In the genomic region with DNA sequence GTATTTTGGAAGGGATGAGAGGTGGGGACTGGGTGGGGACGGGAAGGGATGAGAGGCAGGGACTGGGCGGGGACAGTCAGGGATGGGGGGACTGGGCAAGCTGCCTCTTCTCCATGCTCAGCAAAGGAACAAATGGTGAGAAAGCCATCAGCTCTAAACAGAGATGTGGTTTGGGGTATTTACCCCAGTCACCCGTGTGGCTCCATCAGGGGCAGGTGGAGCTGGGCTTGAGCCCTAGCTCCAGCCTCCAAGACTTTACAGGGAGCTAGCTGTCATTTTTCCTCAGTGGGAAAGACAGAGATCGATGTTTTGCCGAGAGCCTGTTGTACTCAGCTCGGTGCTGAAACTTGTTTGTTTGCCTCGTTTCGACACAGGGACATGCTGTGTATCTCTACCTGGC, we compare ENCODE assay signal across 24 mouse cellular contexts.
DNase-seq lines count a peak whose midpoint lies in the region; ATAC-seq and TF ChIP-seq lines count a peak whose summit lies in the region.
"Had no signal": no experiment of that assay in that cellular context is flagged by ENCODE, and none has a peak within 500 bp of the region (broad histone marks: within the 10 kb centered on the region; RNA-seq: fewer than 3 reads in every experiment).

No protein-coding gene starts in this region.

- peaks cover 18% of the 10 kb centered on the region for H3K36me3 ChIP-seq in forebrain, embryonic 10.5 days (replicated peaks)
- no peaks in the 10 kb centered on the region for H3K36me3 ChIP-seq in forebrain, embryonic 14.5 days (ENCODE audit: control insufficient read depth, insufficient read depth, low read length)
- H3K36me3 ChIP-seq in liver, adult 2 months (ENCODE audit: control insufficient read depth, insufficient read depth, low read length): no peaks in the 10 kb centered on the region
- H3K36me3 ChIP-seq in myocyte (ENCODE audit: control insufficient read depth, insufficient read depth): no peaks in the 10 kb centered on the region
- H3K36me3 ChIP-seq: hindbrain, embryonic 13.5 days had no signal

- peaks cover 27% of the 10 kb centered on the region for H3K4me1 ChIP-seq in forebrain, embryonic 10.5 days
- peaks cover 4% of the 10 kb centered on the region; the same call in 1 of the 2 replicates for H3K4me1 ChIP-seq in forebrain, embryonic 14.5 days (ENCODE audit: control insufficient read depth, insufficient read depth, low read length)
- H3K4me1 ChIP-seq in liver, adult 2 months (ENCODE audit: control insufficient read depth, insufficient read depth, low read length): peaks cover 4% of the 10 kb centered on the region; the same call in 1 of the 2 replicates
- H3K4me1 ChIP-seq: embryonic facial prominence, embryonic 12.5 days had no signal

- no peak overlapping the region for H3K4me3 ChIP-seq in forebrain, embryonic 10.5 days
- no peak overlapping the region for H3K4me3 ChIP-seq in forebrain, embryonic 14.5 days (ENCODE audit: low read depth, low read length)
- no peak overlapping the region for H3K4me3 ChIP-seq in liver, adult 2 months (ENCODE audit: insufficient read depth, low read depth, low read length)
- H3K4me3 ChIP-seq in myocyte: peak overlapping the region; percentile 3
- H3K4me3 ChIP-seq: embryonic facial prominence, embryonic 12.5 days; embryonic facial prominence, embryonic 15.5 days; erythroblast, embryonic 14.5 days; forebrain, embryonic 13.5 days; gastrocnemius, adult 2 months; hindbrain, embryonic 13.5 days had no signal

- no peaks in the 10 kb centered on the region for H3K9me3 ChIP-seq in forebrain, embryonic 10.5 days
- H3K9me3 ChIP-seq in forebrain, embryonic 14.5 days (replicated peaks; ENCODE audit: control insufficient read depth, low read length): no peaks in the 10 kb centered on the region
- H3K9me3 ChIP-seq: embryonic facial prominence, embryonic 12.5 days; embryonic facial prominence, embryonic 15.5 days; forebrain, embryonic 13.5 days; hindbrain, embryonic 13.5 days had no signal

- no peak for DNase-seq in forebrain, embryonic 10.5 days (ENCODE audit: extremely low spot score, low spot score)
- no peak for DNase-seq in forebrain, embryonic 14.5 days (ENCODE audit: low spot score)
- DNase-seq in liver, adult 2 months (ENCODE audit: extremely low read depth, low read depth, low spot score): peak; percentile 25
- DNase-seq in liver: no peak
- peak; percentile 50 for DNase-seq in 3T3-L1 (ENCODE audit: low read depth, low spot score)
- no peak for DNase-seq in cerebellum, adult 11 months
- DNase-seq: adrenal gland, adult 8-10 months; adrenal gland, postnatal 25 days; cerebellum, adult 2 months; cerebellum, adult 9-11 months; cerebellum, postnatal 25 days; forebrain, postnatal 0 days; gastrocnemius, adult 2 months; gastrocnemius, postnatal 14 days; heart, adult 11 months had no signal

- H3K4me2 ChIP-seq in forebrain, embryonic 14.5 days (ENCODE audit: low read length): no peak overlapping the region
- H3K4me2 ChIP-seq in myocyte (ENCODE audit: low read depth): peak overlapping the region; percentile 79
- H3K4me2 ChIP-seq: embryonic facial prominence, embryonic 12.5 days; embryonic facial prominence, embryonic 15.5 days; forebrain, embryonic 13.5 days; heart, embryonic 11.5 days; hindbrain, embryonic 13.5 days had no signal

- H3K9ac ChIP-seq in forebrain, embryonic 14.5 days (ENCODE audit: low read length): no peak overlapping the region
- no peak overlapping the region for H3K9ac ChIP-seq in liver, adult 2 months (ENCODE audit: low read depth, low read length)
- H3K9ac ChIP-seq: embryonic facial prominence, embryonic 12.5 days; embryonic facial prominence, embryonic 15.5 days; forebrain, embryonic 13.5 days; forebrain, postnatal 0 days; hindbrain, embryonic 13.5 days had no signal

- no peak for ATAC-seq in forebrain, embryonic 14.5 days
- ATAC-seq: activated CD4-positive, CD25-positive, alpha-beta regulatory T cell, adult 4 months; forebrain, postnatal 0 days; hindbrain, embryonic 16.5 days had no signal

- no peaks in the 10 kb centered on the region for H3K27me3 ChIP-seq in forebrain, embryonic 10.5 days (ENCODE audit: poor library complexity, severe bottlenecking)
- no peaks in the 10 kb centered on the region for H3K27me3 ChIP-seq in forebrain, embryonic 14.5 days (replicated peaks; ENCODE audit: control insufficient read depth, insufficient read depth, low read length)
- no peaks in the 10 kb centered on the region for H3K27me3 ChIP-seq in liver, adult 2 months (ENCODE audit: control insufficient read depth, insufficient read depth, low read length)
- no peaks in the 10 kb centered on the region for H3K27me3 ChIP-seq in myocyte (ENCODE audit: control insufficient read depth, insufficient read depth, insufficient read length)
- H3K27me3 ChIP-seq: embryonic facial prominence, embryonic 12.5 days; embryonic facial prominence, embryonic 15.5 days; forebrain, embryonic 13.5 days; hindbrain, embryonic 13.5 days had no signal

- WGBS in forebrain, embryonic 10.5 days: 89% methylated on average over 8 of the region's 8 CpGs
- 81% methylated on average over 8 of the region's 8 CpGs for WGBS in forebrain, embryonic 14.5 days
- 60% methylated on average over 8 of the region's 8 CpGs for WGBS in liver, adult 2 months

- TF ChIP-seq POLR2A in liver, adult 2 months (IDR thresholded peaks at IDR 0.05; ENCODE audit: extremely low read depth, insufficient read depth, low read length): no peak
- TF ChIP-seq POLR2A in myocyte (IDR thresholded peaks at IDR 0.05; ENCODE audit: insufficient read length, low read depth): no peak

- H3K79me2 ChIP-seq in liver, adult 2 months (ENCODE audit: control insufficient read depth, insufficient read depth, low read length): no peaks in the 10 kb centered on the region
- H3K79me2 ChIP-seq in myocyte (ENCODE audit: control insufficient read depth, insufficient read depth): peaks cover 3% of the 10 kb centered on the region

- no peak for TF ChIP-seq CTCF in liver, adult 2 months (IDR thresholded peaks at IDR 0.05; ENCODE audit: low read depth, low read length)

- 0 out of 2 replicates have a peak overlapping the region, but pooled peaks have one; percentile 26 for H3K27ac ChIP-seq in forebrain, embryonic 10.5 days
- H3K27ac ChIP-seq in forebrain, embryonic 14.5 days (ENCODE audit: low read depth, low read length): no peak overlapping the region
- H3K27ac ChIP-seq in liver, adult 2 months (replicated peaks; ENCODE audit: insufficient read depth, low read depth, low read length): no peak overlapping the region
- H3K27ac ChIP-seq: embryonic facial prominence, embryonic 12.5 days; gastrocnemius, adult 2 months; hindbrain, embryonic 13.5 days had no signal

- H3ac ChIP-seq in myocyte (ENCODE audit: control insufficient read depth, insufficient read length): no peak overlapping the region

TF ChIP-seq in myocyte, 11 proteins besides CTCF, POLR2A, EP300 and RAD21:
- TF ChIP-seq USF1 (IDR thresholded peaks at IDR 0.05; ENCODE audit: low read depth) (no peak), E2F4 (IDR thresholded peaks at IDR 0.05; ENCODE audit: insufficient read depth) (no peak), MYOG (IDR thresholded peaks at IDR 0.05; ENCODE audit: control insufficient read depth in 1 of 3, insufficient read depth in 1 of 3, insufficient read length in 2 of 3, low read depth in 2 of 3) (peak in 1 of 3 experiments; percentile 74), SRF (IDR thresholded peaks at IDR 0.05; ENCODE audit: control insufficient read depth, insufficient read length, low read depth) (no peak), TCF12 (IDR thresholded peaks at IDR 0.05; ENCODE audit: insufficient read depth, poor library complexity, severe bottlenecking) (no peak), MAX (IDR thresholded peaks at IDR 0.05; ENCODE audit: low read depth) (no peak), TCF3 (IDR thresholded peaks at IDR 0.05; ENCODE audit: insufficient read length, low read depth) (no peak), REST (IDR thresholded peaks at IDR 0.05; ENCODE audit: insufficient read depth, insufficient read length) (no peak), MYOD1 (IDR thresholded peaks at IDR 0.05; ENCODE audit: control insufficient read depth in 1 of 3, insufficient read length in 2 of 3, low read depth in 2 of 3) (peak in 2 of 3 experiments; percentile 55 to 59), CEBPB (IDR thresholded peaks at IDR 0.05; ENCODE audit: insufficient read depth, poor library complexity, severe bottlenecking) (no peak), POLR2AphosphoS2 (IDR thresholded peaks at IDR 0.05; ENCODE audit: insufficient read length, low read depth) (no peak)

Comparison
In these comparisons a context has a peak if more than half of its experiments do, and no peak if none do; other contexts are left out.
1. DNase-seq: peak in liver, adult 2 months (single experiment) and 3T3-L1 (single experiment); none in forebrain, embryonic 10.5 days (single experiment), forebrain, embryonic 14.5 days (single experiment), liver (single experiment) and cerebellum, adult 11 months (single experiment).